Mouse (Mus musculus) layer of hippocampus, adult 2 months (tissue): Measurements from ENCODE around the gene Rfx8. TPM values are rescaled to one million over a fixed set of nuclear protein-coding genes. Genes with fewer than 3 reads are reported as not detected.

Source experiments
- DNase-seq, 2 experiments: peaks; one replicate each; pipeline ENCODE4 v3.0.0; 2022; ENCODE audit warnings: low spot score in 2 of 2
- H3K27ac ChIP-seq: fragments of 200-600 bp; 2 replicates; pipeline ENCODE4 v1.8.1; 2022
- H3K4me3 ChIP-seq: fragments of 200-600 bp; 2 replicates; pipeline ENCODE4 v1.8.1; 2022; ENCODE audit warnings: mild to moderate bottlenecking
- CTCF ChIP-seq: fragments of 200-600 bp; conservative IDR thresholded peaks from 2 replicates; pipeline ENCODE4 v1.8.1; 2022; ENCODE audit warnings: antibody characterized with exemption, mild to moderate bottlenecking, moderate library complexity
- total RNA-seq, 2 experiments: library from RNA; stranded (reverse); gene quantifications; 2 replicates each; pipeline ENCODE4 v1.2.3; 2021

Gene Rfx8
- total RNA-seq, 2 experiments from 2014 or later = 0.22 to 0.51 TPM

- no peak overlapping the region for H3K27ac ChIP-seq
- H3K4me3 ChIP-seq = no peak overlapping the region
- no peak for TF ChIP-seq CTCF
- no peak for DNase-seq
Measured at GRCm38 (mm10) chr1:39729919-39730318, 9.1 kb upstream of the Rfx8 start.

- Histone ChIP-seq H3K4me3 (peak overlapping the region; percentile 57), H3K27ac (peak overlapping the region; percentile 72; the same call in 1 of the 2 replicates)
- DNase-seq = no peak
- TF ChIP-seq CTCF = no peak
Measured at GRCm38 (mm10) chr1:39721351-39721726, 542 bp upstream of the Rfx8 start.

- Histone ChIP-seq H3K4me3 (peak overlapping the region; percentile 57; the same call in 1 of the 2 replicates), H3K27ac (no peak overlapping the region)
- DNase-seq = no peak
- TF ChIP-seq CTCF = no peak
Measured at GRCm38 (mm10) chr1:39720186-39720585, 611 bp downstream of the Rfx8 start.

GRCm38 (mm10) chr1:39715551-39715950 lies 5.2 kb downstream of the Rfx8 start:
- Histone ChIP-seq H3K27ac (no peak overlapping the region), H3K4me3 (no peak overlapping the region)
- TF ChIP-seq CTCF = no peak
- no peak for DNase-seq

- H3K27ac ChIP-seq = peak overlapping the region; percentile 64; the same call in 1 of the 2 replicates
- DNase-seq = no peak
- H3K4me3 ChIP-seq = no peak overlapping the region
- TF ChIP-seq CTCF = no peak
Measured at GRCm38 (mm10) chr1:39714729-39715128, 6.1 kb downstream of the Rfx8 start.

- peak in 1 of 2 experiments; percentile 17 for DNase-seq
- TF ChIP-seq CTCF = no peak
- peak overlapping the region; percentile 64; the same call in 1 of the 2 replicates for H3K27ac ChIP-seq
Measured at GRCm38 (mm10) chr1:39713842-39714658, 6.7 kb downstream of the Rfx8 start.

GRCm38 (mm10) chr1:39713300-39713699 lies 7.5 kb downstream of the Rfx8 start:
- no peak for DNase-seq
- Histone ChIP-seq H3K27ac (peak overlapping the region; percentile 64; the same call in 1 of the 2 replicates), H3K4me3 (no peak overlapping the region)
- TF ChIP-seq CTCF = no peak

More at GRCm38 (mm10) chr1:39713842-39714658, 6.7 kb downstream of the Rfx8 start:
- no peak overlapping the region for H3K4me3 ChIP-seq

- H3K27ac ChIP-seq = no peak overlapping the region
- DNase-seq = no peak
- TF ChIP-seq CTCF = no peak
- H3K4me3 ChIP-seq = no peak overlapping the region
Measured at GRCm38 (mm10) chr1:39712261-39712660, 8.5 kb downstream of the Rfx8 start.

- DNase-seq = no peak
- Histone ChIP-seq H3K4me3 (no peak overlapping the region), H3K27ac (no peak overlapping the region)
- no peak for TF ChIP-seq CTCF
Measured at GRCm38 (mm10) chr1:39710604-39711003, 10.2 kb downstream of the Rfx8 start.

- no peak overlapping the region for H3K27ac ChIP-seq
- H3K4me3 ChIP-seq = no peak overlapping the region
- no peak for DNase-seq
- TF ChIP-seq CTCF = peak; percentile 39
Measured at GRCm38 (mm10) chr1:39710016-39710415, 10.8 kb downstream of the Rfx8 start.

GRCm38 (mm10) chr1:39708778-39709177 lies 12.0 kb downstream of the Rfx8 start:
- H3K27ac ChIP-seq = no peak overlapping the region
- no peak for TF ChIP-seq CTCF
- H3K4me3 ChIP-seq = no peak overlapping the region
- no peak for DNase-seq

- no peak overlapping the region for H3K4me3 ChIP-seq
- TF ChIP-seq CTCF = no peak
- DNase-seq = no peak
- H3K27ac ChIP-seq = no peak overlapping the region
Measured at GRCm38 (mm10) chr1:39702216-39703046, 18.4 kb downstream of the Rfx8 start.

GRCm38 (mm10) chr1:39701274-39701602 lies 19.6 kb downstream of the Rfx8 start:
- Histone ChIP-seq H3K27ac (no peak overlapping the region), H3K4me3 (no peak overlapping the region)
- no peak for DNase-seq
- no peak for TF ChIP-seq CTCF
